Mouse (Mus musculus) stomach, embryonic 14.5 days (tissue): Measurements from ENCODE around the gene Gm44790. TPM values are rescaled to one million over a fixed set of nuclear protein-coding genes. Genes with fewer than 3 reads are reported as not detected.

Source experiments
- ATAC-seq: fragments of 200-750 bp; cut with Nextera tagmentation; 2 replicates; pipeline ENCODE4 v1.8.0; 2017; ENCODE audit warnings: low read depth, moderate TSS enrichment; ENCODE audit not compliant: insufficient number of reproducible peaks, insufficient read depth, low FRiP score
- H3K27ac ChIP-seq: fragments of 300-500 bp; sonication (generic); 2 replicates; pipeline ENCODE4 v1.5.1; 2014; ENCODE audit warnings: mild to moderate bottlenecking, low read length, moderate library complexity, mixed read lengths
- H3K27me3 ChIP-seq: fragments of 300-500 bp; sonication (generic); 2 replicates; pipeline ENCODE4 v1.6.1; 2014; ENCODE audit warnings: low read length, control low read depth, mixed read lengths; ENCODE audit not compliant: control insufficient read depth, insufficient read depth
- H3K36me3 ChIP-seq: fragments of 300-500 bp; sonication (generic); 2 replicates; pipeline ENCODE4 v1.6.1; 2014; ENCODE audit warnings: mild to moderate bottlenecking, control low read depth, low read length, moderate library complexity, mixed read lengths; ENCODE audit not compliant: control insufficient read depth, insufficient read depth
- H3K4me1 ChIP-seq: fragments of 300-500 bp; sonication (generic); 2 replicates; pipeline ENCODE4 v1.6.1; 2014; ENCODE audit warnings: low read length, control low read depth, mixed read lengths; ENCODE audit not compliant: control insufficient read depth, insufficient read depth
- H3K4me2 ChIP-seq: fragments of 300-500 bp; sonication (generic); replicated peaks from 2 replicates; pipeline ENCODE4 v1.6.1; 2014; ENCODE audit warnings: low read depth, low read length, control low read depth
- H3K4me3 ChIP-seq: fragments of 300-500 bp; sonication (generic); 2 replicates; pipeline ENCODE4 v1.5.1; 2014; ENCODE audit warnings: low read depth, low read length, control low read depth
- H3K9ac ChIP-seq: fragments of 300-500 bp; sonication (generic); replicated peaks from 2 replicates; pipeline ENCODE4 v1.6.1; 2014; ENCODE audit warnings: low read depth, mild to moderate bottlenecking, control low read depth, low read length, moderate library complexity, mixed read lengths
- H3K9me3 ChIP-seq: fragments of 300-500 bp; sonication (generic); 2 replicates; pipeline ENCODE4 v1.6.1; 2016; ENCODE audit warnings: low read depth, low read length, control low read depth; ENCODE audit not compliant: control insufficient read depth
- WGBS: fragments of 180-500 bp; shearing (Covaris S2); extraction: QIAGEN DNeasy Blood & Tissue Kit; methylation state at CpG from one replicate; pipeline ENCODE4 v1.1.7; 2014; 5-methylcytosine and 5-hydroxymethylcytosine counted together
- polyA plus RNA-seq: library from polyadenylated mRNA; unstranded; fragments of >200 nt; fragmentation: Nextera tagmentation; extraction: Ambion mirVana; gene quantifications from 2 replicates; pipeline ENCODE4 v1.2.1, GENCODE M21; 2014

Gm44790 gene
- polyA plus RNA-seq, 1 experiment from 2014 or later = not detected

- peak overlapping the region; percentile 30 for H3K4me3 ChIP-seq
- 64% methylated on average over 7 of the region's 7 CpGs for WGBS
- peaks cover 5% of the 10 kb centered on the region; the same call in 1 of the 2 replicates for H3K36me3 ChIP-seq
- ATAC-seq = no peak
- H3K4me2 ChIP-seq = peak overlapping the region; percentile 71
- no peaks in the 10 kb centered on the region for H3K9me3 ChIP-seq
- peaks cover 12% of the 10 kb centered on the region; the same call in 1 of the 2 replicates for H3K4me1 ChIP-seq
- no peaks in the 10 kb centered on the region for H3K27me3 ChIP-seq
- peak overlapping the region; percentile 87 for H3K27ac ChIP-seq
- peak overlapping the region; percentile 22 for H3K9ac ChIP-seq
These were observed 46.6 kb downstream of the Gm44790 start for GRCm38 (mm10) chr6:86473077-86473476.

GRCm38 (mm10) chr6:86474072-86474471 lies 47.6 kb downstream of the Gm44790 start:
- Histone ChIP-seq H3K27ac (no peak overlapping the region), H3K9ac (no peak overlapping the region), H3K27me3 (no peaks in the 10 kb centered on the region), H3K36me3 (peaks cover 5% of the 10 kb centered on the region; the same call in 1 of the 2 replicates), H3K4me1 (peaks cover 17% of the 10 kb centered on the region; the same call in 1 of the 2 replicates), H3K4me3 (no peak overlapping the region), H3K9me3 (no peaks in the 10 kb centered on the region), H3K4me2 (no peak overlapping the region)
- 95% methylated on average over 5 of the region's 5 CpGs for WGBS
- no peak for ATAC-seq

DNA sequence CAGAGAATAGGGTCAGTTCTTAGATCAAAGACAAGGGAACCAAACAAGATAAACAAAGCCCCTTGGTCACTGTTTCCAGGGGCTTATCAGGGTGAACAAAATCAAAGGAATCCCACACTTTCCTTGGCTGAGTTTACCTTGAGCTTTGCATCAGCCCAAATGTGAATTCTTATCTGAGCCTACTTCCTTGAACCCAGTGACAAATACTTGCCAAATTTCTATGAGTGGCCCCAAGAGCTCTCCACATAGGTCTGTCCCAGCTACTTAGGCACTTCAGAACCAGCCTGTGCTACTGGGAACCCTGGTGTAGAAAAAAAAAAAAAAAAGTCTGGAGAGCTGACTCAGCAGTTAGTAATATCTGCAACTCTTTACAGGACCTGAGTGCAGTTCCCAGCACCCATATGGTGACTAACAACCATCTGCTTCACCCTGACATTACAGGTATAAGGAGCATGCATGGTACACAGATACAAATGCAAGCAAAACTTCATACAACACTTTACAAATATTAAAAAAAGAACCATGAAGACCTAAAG lies 48.3 kb downstream of the Gm44790 start:
- Histone ChIP-seq H3K4me2 (no peak overlapping the region), H3K27me3 (no peaks in the 10 kb centered on the region), H3K27ac (no peak overlapping the region), H3K4me3 (no peak overlapping the region), H3K9me3 (no peaks in the 10 kb centered on the region), H3K9ac (no peak overlapping the region), H3K36me3 (peaks cover 2% of the 10 kb centered on the region; the same call in 1 of the 2 replicates), H3K4me1 (peaks cover 17% of the 10 kb centered on the region; the same call in 1 of the 2 replicates)
- no peak for ATAC-seq

DNA sequence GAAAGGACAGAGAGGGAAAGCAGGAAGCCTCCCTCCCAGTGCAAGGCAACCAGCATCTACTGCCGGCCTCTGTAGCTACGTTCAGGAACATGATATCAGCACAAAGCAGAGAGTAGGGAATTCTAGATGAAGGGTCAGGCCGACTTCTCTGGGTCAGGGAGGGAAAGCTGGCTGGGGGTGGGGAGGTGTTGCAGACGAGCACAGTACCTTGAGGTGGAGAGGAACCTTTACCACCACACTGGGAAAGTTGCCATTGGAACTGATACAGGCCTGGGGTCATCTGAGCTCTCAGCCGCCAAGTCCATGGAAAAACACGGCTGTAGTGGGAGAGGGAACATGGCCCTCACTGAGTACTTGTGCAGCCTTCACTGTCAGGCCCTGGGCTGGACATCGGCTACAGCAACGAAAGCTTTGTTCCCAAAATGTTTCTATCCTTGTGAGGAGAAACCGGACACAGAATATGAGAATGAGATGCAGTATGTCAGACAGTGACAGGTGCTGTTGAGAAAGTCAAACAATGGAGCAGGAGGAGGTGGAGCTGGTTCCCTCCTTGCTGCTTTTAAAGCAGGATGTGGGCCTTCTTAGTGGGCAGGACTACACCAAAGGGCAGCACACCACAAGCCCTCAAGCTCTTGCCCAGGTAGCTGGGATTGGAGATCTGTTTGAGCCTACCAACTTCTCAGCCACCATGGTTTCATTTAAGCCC lies 49.2 kb downstream of the Gm44790 start:
- Histone ChIP-seq H3K9me3 (no peaks in the 10 kb centered on the region), H3K4me1 (peaks cover 23% of the 10 kb centered on the region; the same call in 1 of the 2 replicates), H3K27ac (peak overlapping the region; percentile 52; the same call in 1 of the 2 replicates), H3K27me3 (no peaks in the 10 kb centered on the region), H3K4me3 (no peak overlapping the region), H3K4me2 (no peak overlapping the region), H3K36me3 (no peaks in the 10 kb centered on the region; the same call in 1 of the 2 replicates), H3K9ac (no peak overlapping the region)
- WGBS = 62% methylated on average over 9 of the region's 9 CpGs
- ATAC-seq = no peak

GRCm38 (mm10) chr6:86476931-86477330 lies 50.5 kb downstream of the Gm44790 start:
- ATAC-seq = no peak
- 70% methylated on average over 5 of the region's 5 CpGs for WGBS
- no peaks in the 10 kb centered on the region for H3K27me3 ChIP-seq
- no peaks in the 10 kb centered on the region for H3K36me3 ChIP-seq
- H3K9me3 ChIP-seq = no peaks in the 10 kb centered on the region
- H3K4me3 ChIP-seq = no peak overlapping the region
- H3K27ac ChIP-seq = no peak overlapping the region
- no peak overlapping the region for H3K4me2 ChIP-seq
- H3K4me1 ChIP-seq = peaks cover 20% of the 10 kb centered on the region; the same call in 1 of the 2 replicates
- H3K9ac ChIP-seq = no peak overlapping the region

DNA sequence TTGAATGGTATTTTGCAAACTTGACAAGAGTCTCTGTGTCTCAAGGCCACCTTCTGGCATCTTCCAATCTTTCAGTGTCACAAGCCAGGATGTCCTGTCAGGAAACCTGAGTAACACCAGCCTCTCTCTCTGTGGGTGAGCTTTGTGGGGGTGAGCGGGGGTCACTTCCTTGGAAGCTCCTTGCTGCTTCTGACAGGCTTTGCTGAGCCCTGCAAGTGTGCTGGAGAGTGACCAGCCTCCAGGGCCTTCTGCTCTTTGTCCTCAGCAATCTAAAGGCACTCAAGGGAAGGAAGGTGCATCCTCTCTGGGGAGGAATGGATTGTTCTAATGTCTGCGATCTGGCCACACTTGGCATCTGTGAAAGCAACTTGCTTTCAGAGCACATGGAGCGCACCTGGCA lies 52.9 kb downstream of the Gm44790 start:
- peaks cover 13% of the 10 kb centered on the region; the same call in 1 of the 2 replicates for H3K4me1 ChIP-seq
- no peak overlapping the region for H3K9ac ChIP-seq
- no peak overlapping the region for H3K4me2 ChIP-seq
- no peaks in the 10 kb centered on the region for H3K27me3 ChIP-seq
- 64% methylated on average over 3 of the region's 3 CpGs for WGBS
- ATAC-seq = no peak
- no peak overlapping the region for H3K4me3 ChIP-seq
- no peaks in the 10 kb centered on the region for H3K9me3 ChIP-seq
- H3K36me3 ChIP-seq = no peaks in the 10 kb centered on the region
- H3K27ac ChIP-seq = peak overlapping the region; percentile 87; the same call in 1 of the 2 replicates

- Histone ChIP-seq H3K27ac (peak overlapping the region; percentile 87), H3K36me3 (no peaks in the 10 kb centered on the region), H3K4me3 (no peak overlapping the region), H3K27me3 (no peaks in the 10 kb centered on the region), H3K9ac (no peak overlapping the region), H3K9me3 (no peaks in the 10 kb centered on the region), H3K4me1 (peaks cover 13% of the 10 kb centered on the region; the same call in 1 of the 2 replicates), H3K4me2 (peak overlapping the region; percentile 41; the same call in 1 of the 2 replicates)
- ATAC-seq = no peak
These were observed 53.3 kb downstream of the Gm44790 start for GRCm38 (mm10) chr6:86479816-86480188.

- H3K9me3 ChIP-seq = no peaks in the 10 kb centered on the region
- H3K27me3 ChIP-seq = no peaks in the 10 kb centered on the region
- H3K36me3 ChIP-seq = no peaks in the 10 kb centered on the region
- ATAC-seq = peak; percentile 49; the same call in 1 of the 2 replicates
- peak overlapping the region; percentile 41 for H3K4me2 ChIP-seq
- H3K9ac ChIP-seq = peak overlapping the region; percentile 31; the same call in 1 of the 2 replicates
- peaks cover 13% of the 10 kb centered on the region; the same call in 1 of the 2 replicates for H3K4me1 ChIP-seq
- peak overlapping the region; percentile 8; the same call in 1 of the 2 replicates for H3K4me3 ChIP-seq
- H3K27ac ChIP-seq = peak overlapping the region; percentile 87
- 21% methylated on average over 9 of the region's 9 CpGs for WGBS
These were observed 53.9 kb downstream of the Gm44790 start for GRCm38 (mm10) chr6:86480189-86480831.
